Mouse (Mus musculus) embryonic facial prominence, embryonic 14.5 days (tissue): ENCODE results near the gene Pigu. TPM values are rescaled to one million over a fixed set of nuclear protein-coding genes. Genes with fewer than 3 reads are reported as not detected.

Source experiments
- ATAC-seq: fragments of 200-750 bp; cut with Nextera tagmentation; 2 replicates; pipeline ENCODE4 v1.8.0; 2017; ENCODE audit warnings: low read depth, moderate number of reproducible peaks, moderate TSS enrichment
- DNase-seq: peaks from one replicate; pipeline ENCODE4 v3.0.0-alpha.2; 2015; ENCODE audit warnings: low spot score
- H3K27ac ChIP-seq: fragments of 300-500 bp; sonication (generic); replicated peaks from 2 replicates; pipeline ENCODE4 v1.5.1; 2014; ENCODE audit warnings: low read depth, mild to moderate bottlenecking, low read length, moderate library complexity
- H3K27me3 ChIP-seq: fragments of 300-500 bp; sonication (generic); replicated peaks from 2 replicates; pipeline ENCODE4 v1.6.1; 2014; ENCODE audit warnings: low read length; ENCODE audit not compliant: control insufficient read depth, insufficient read depth
- H3K36me3 ChIP-seq: fragments of 300-500 bp; sonication (generic); 2 replicates; pipeline ENCODE4 v1.6.1; 2014; ENCODE audit warnings: low read length, mixed read lengths; ENCODE audit not compliant: control insufficient read depth, insufficient read depth
- H3K4me1 ChIP-seq: fragments of 300-500 bp; sonication (generic); 2 replicates; pipeline ENCODE4 v1.6.1; 2014; ENCODE audit warnings: antibody characterized with exemption, low read length; ENCODE audit not compliant: control insufficient read depth, insufficient read depth
- H3K4me2 ChIP-seq: fragments of 300-500 bp; sonication (generic); 2 replicates; pipeline ENCODE4 v1.6.1; 2014; ENCODE audit warnings: low read depth, mild to moderate bottlenecking, low read length, moderate library complexity, mixed read lengths
- H3K4me3 ChIP-seq: fragments of 300-500 bp; sonication (generic); 2 replicates; pipeline ENCODE4 v1.5.1; 2014; ENCODE audit warnings: low read depth, mild to moderate bottlenecking, low read length
- H3K9ac ChIP-seq: fragments of 300-500 bp; sonication (generic); 2 replicates; pipeline ENCODE4 v1.6.1; 2014; ENCODE audit warnings: low read depth, mild to moderate bottlenecking, low read length, moderate library complexity, mixed read lengths
- H3K9me3 ChIP-seq: fragments of 300-500 bp; sonication (generic); 2 replicates; pipeline ENCODE4 v1.6.1; 2016; ENCODE audit warnings: low read length; ENCODE audit not compliant: control insufficient read depth
- WGBS: fragments of 180-500 bp; shearing (Covaris S2); extraction: QIAGEN DNeasy Blood & Tissue Kit; methylation state at CpG from one replicate; pipeline ENCODE4 v1.1.7; 2014; 5-methylcytosine and 5-hydroxymethylcytosine counted together
- polyA plus RNA-seq: library from polyadenylated mRNA; unstranded; fragments of >200 nt; fragmentation: Nextera tagmentation; extraction: Ambion mirVana; gene quantifications from 2 replicates; pipeline ENCODE4 v1.2.1, GENCODE M21; 2014

Pigu gene
- polyA plus RNA-seq, 1 experiment from 2014 or later = 43.7 TPM

DNA sequence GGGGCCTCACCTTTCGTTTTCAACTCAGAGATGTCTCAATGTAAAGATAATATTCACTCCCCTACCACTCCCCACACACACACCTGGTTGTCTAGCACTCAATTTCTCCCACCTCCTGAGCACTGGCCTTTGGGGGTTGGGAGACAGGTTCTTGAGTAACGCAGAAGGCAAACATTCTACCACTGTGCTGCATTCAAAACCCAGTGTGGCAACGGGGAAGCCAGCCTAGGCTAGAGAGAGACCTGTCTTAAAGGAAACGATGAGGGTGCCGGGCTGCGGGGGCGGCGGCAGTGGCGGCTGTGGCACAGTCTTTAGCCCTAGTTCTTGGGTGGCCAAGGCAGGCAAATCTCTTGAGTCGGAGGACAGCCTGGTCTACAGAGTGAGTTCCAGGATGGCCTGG, 19.0 kb upstream of the Pigu start:
- no peaks in the 10 kb centered on the region for H3K36me3 ChIP-seq
- no peaks in the 10 kb centered on the region for H3K9me3 ChIP-seq
- 0 out of 2 replicates have a peak, but pooled peaks cover 3% of the 10 kb centered on the region for H3K4me1 ChIP-seq
- H3K4me3 ChIP-seq = no peak overlapping the region
- 0 out of 2 replicates have a peak, but pooled peaks cover 6% of the 10 kb centered on the region for H3K27me3 ChIP-seq
- DNase-seq (no peak), ATAC-seq (no peak)
- no peak overlapping the region for H3K4me2 ChIP-seq
- H3K9ac ChIP-seq = no peak overlapping the region
- no peak overlapping the region for H3K27ac ChIP-seq
- WGBS = 79% methylated on average over 10 of the region's 10 CpGs

DNA sequence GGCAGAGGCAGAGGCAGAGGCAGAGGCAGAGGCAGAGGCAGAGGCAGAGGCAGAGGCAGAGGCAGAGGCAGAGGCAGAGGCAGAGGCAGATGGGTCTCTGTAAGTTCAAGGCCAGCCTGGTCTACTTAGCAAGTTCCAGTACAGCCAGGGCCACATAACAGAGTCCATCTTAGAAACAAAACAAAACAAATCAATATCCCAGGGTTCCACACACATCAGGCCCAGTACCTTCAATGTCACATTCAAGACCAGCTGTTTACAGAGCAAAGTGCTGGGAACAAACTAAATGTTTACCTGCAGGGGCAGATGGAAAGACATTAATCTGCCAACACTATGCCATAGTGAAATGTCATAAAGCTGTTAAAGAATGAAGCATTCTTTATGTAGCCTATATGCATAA, 17.3 kb upstream of the Pigu start:
- no peaks in the 10 kb centered on the region for H3K4me1 ChIP-seq
- no peak overlapping the region for H3K4me2 ChIP-seq
- no peak for DNase-seq
- no peaks in the 10 kb centered on the region for H3K9me3 ChIP-seq
- no peak overlapping the region for H3K27ac ChIP-seq
- ATAC-seq = no peak
- no peak overlapping the region for H3K9ac ChIP-seq
- H3K27me3 ChIP-seq = no peaks in the 10 kb centered on the region
- no peaks in the 10 kb centered on the region for H3K36me3 ChIP-seq
- H3K4me3 ChIP-seq = no peak overlapping the region

DNA sequence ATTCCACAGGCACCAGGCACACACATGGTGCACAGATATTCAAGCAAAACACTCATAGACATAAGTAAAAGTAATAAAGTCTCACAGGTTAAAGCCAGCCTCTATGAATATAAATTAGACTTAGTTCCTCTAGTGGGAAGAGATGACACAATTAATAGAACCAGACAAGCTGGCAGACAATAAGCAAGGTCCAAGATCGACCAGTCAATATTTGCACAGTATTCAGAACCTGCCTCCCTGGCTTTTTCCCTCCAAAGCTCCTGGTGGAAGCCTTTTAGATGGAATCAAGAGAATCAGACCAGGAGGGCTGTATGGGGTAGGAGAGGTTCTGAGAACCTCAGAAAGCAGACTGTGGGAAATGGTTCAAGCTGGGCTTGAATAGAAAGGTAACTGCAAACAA, 16.7 kb upstream of the Pigu start:
- Histone ChIP-seq H3K36me3 (no peaks in the 10 kb centered on the region), H3K9ac (no peak overlapping the region), H3K4me3 (no peak overlapping the region), H3K9me3 (no peaks in the 10 kb centered on the region), H3K4me1 (no peaks in the 10 kb centered on the region), H3K27ac (no peak overlapping the region), H3K27me3 (no peaks in the 10 kb centered on the region), H3K4me2 (no peak overlapping the region)
- no peak for ATAC-seq
- no peak for DNase-seq
- 71% methylated on average over 1 of the region's 1 CpGs for WGBS

DNA sequence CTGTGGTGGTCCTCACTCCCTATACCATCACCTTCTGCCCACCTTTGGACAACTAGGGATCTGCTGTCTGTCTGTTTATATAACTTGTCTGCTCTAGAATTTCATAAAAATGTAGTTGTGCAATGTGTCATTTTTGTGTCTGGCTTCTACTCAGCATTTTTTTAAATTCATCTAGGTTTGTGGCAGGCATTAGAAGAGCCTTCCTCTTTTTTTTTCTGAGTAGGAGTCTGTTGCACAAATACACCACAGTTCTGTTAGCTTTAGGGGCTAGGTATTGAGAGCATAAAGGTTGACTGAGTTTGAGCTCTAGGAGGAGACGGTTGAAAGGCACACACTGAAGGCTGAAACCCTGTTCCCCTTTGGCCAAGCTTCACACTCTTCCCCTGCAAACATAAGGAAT, 16.1 kb upstream of the Pigu start:
- no peaks in the 10 kb centered on the region for H3K36me3 ChIP-seq
- no peak overlapping the region for H3K27ac ChIP-seq
- 58% methylated on average over 1 of the region's 1 CpGs for WGBS

DNA sequence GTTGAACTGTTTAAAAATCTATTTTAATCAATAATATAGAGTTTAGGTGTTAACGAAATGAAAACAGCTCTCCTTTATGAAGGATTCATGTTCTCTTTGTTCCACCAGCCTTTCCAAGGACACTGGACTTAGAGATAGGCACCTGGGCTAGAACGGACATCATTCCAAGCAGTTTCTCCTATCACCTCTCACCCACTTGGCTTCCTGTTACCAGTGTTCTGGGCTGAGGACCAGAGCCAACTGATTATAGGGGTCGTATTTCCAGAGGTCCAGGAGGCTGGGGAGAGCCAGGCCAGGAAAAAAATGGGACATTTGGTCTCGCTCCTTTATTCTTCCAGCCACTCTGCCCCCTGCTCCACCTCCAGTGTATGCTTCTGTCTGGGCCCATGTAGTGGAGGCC, 15.2 kb upstream of the Pigu start:
- no peak overlapping the region for H3K9ac ChIP-seq
- no peak overlapping the region for H3K4me2 ChIP-seq
- H3K4me3 ChIP-seq = no peak overlapping the region
- 46% methylated on average over 4 of the region's 4 CpGs for WGBS
- ATAC-seq = no peak
- no peak for DNase-seq
- no peaks in the 10 kb centered on the region for H3K36me3 ChIP-seq
- no peaks in the 10 kb centered on the region for H3K9me3 ChIP-seq
- no peaks in the 10 kb centered on the region for H3K27me3 ChIP-seq
- H3K27ac ChIP-seq = no peak overlapping the region
- no peaks in the 10 kb centered on the region for H3K4me1 ChIP-seq

More for the DNA sequence above, 16.1 kb upstream of the Pigu start:
- no peaks in the 10 kb centered on the region for H3K4me1 ChIP-seq
- no peaks in the 10 kb centered on the region for H3K27me3 ChIP-seq
- H3K9me3 ChIP-seq = no peaks in the 10 kb centered on the region
- no peak overlapping the region for H3K4me2 ChIP-seq
- DNase-seq (no peak), ATAC-seq (no peak)
- no peak overlapping the region for H3K4me3 ChIP-seq
- H3K9ac ChIP-seq = no peak overlapping the region

DNA sequence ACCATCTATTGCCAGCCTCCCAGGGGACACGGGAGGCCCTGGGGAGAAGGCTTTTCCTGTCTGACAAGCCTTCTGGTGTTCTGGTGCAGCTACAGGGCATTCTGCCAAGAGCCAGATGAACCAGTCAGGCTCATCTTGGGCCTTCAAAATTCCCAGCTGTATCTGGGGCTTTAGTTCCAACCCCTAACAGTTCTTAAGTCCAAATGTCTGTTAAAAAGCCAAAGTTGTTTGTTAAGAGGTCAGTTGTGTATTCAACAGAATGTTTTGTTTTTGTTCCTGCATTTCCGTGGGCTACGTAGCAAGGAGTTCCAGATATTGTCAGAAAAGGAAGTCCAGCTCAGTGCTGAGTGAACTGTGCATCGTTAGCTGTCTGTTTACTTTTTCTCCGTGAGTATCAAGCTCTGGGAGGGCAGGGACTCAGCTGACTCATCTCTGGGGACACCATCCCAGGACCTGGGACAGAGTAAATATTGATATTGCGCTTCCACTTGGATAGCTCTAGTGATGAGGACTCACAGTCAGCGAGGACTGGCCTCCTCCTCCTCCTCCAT, 12.2 kb upstream of the Pigu start:
- no peaks in the 10 kb centered on the region for H3K4me1 ChIP-seq
- DNase-seq (peak; percentile 81), ATAC-seq (no peak)
- 48% methylated on average over 7 of the region's 7 CpGs for WGBS
- H3K4me2 ChIP-seq = no peak overlapping the region
- H3K9ac ChIP-seq = no peak overlapping the region
- no peak overlapping the region for H3K4me3 ChIP-seq
- H3K36me3 ChIP-seq = no peaks in the 10 kb centered on the region
- no peaks in the 10 kb centered on the region for H3K27me3 ChIP-seq
- no peak overlapping the region for H3K27ac ChIP-seq
- no peaks in the 10 kb centered on the region for H3K9me3 ChIP-seq

DNA sequence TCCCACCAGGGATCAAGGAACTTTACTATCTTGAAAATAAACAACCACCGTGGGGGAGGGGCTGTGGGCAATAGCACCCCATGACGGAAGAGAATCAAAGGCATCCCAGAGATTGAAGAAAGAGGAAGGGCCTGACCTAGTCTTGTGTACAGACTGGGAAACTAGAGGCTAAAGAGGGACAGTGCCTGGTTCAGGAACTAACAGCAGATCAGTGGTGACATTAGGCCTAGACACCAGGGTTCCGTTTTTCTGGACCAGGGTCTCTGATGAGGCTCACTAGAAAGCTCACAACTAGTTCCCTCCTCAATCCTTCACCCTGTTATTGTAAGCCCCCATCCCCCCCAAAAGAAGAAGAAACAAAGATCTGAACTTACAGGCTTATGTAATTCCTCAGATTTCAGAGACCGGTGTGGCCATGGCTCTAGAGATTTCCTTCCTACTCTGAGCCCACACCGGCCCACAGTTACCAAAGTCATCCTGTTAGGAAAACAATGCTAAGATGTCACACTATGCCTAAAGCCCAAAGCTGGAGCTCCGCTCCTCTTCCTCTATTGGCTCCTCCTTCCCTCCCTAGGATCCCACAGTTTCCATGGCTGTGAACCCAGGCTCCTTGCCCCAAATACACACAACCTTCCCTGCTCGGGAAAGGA, 10.5 kb upstream of the Pigu start:
- no peak overlapping the region for H3K9ac ChIP-seq
- no peaks in the 10 kb centered on the region for H3K4me1 ChIP-seq
- no peaks in the 10 kb centered on the region for H3K36me3 ChIP-seq
- no peak for ATAC-seq
- no peaks in the 10 kb centered on the region for H3K27me3 ChIP-seq
- H3K4me2 ChIP-seq = no peak overlapping the region
- H3K4me3 ChIP-seq = no peak overlapping the region
- H3K27ac ChIP-seq = no peak overlapping the region
- H3K9me3 ChIP-seq = no peaks in the 10 kb centered on the region
- 76% methylated on average over 7 of the region's 7 CpGs for WGBS
- no peak for DNase-seq

DNA sequence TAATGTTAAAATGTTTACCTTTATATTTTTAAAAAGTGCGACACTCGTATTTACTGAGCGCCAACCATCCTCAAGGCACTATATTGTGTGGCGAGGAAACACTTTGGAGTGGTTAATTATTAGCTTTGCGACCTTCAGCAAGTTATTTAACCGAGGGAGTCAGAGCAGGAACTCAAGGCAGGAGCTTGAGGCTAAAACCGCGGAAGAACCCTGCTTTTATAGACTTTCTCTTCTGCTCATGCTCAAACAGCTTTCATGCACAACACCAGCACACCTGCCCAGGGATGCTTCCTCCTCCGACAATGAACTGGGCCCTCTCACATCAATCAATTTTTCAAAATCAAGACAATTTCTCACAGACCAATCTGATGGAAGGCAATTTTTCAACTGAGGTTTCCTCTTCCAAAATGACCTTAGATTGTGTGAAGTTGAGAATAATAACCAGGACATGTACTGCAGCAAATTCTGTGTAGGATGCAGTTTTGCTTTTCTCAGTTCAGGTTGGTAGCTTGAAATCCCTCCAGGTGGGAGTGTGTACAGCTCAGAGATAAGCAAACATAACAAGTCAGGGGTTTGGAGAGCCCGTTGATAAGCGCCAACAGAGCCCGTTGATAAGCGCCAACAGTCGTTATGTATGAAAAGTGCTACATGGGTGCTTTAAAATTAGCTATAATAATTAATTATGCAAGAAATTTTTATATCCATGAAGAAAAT, 613 bp upstream of the Pigu start:
- peak; percentile 16 for ATAC-seq
- no peaks in the 10 kb centered on the region for H3K4me1 ChIP-seq
- no peaks in the 10 kb centered on the region for H3K36me3 ChIP-seq
- H3K9me3 ChIP-seq = no peaks in the 10 kb centered on the region
- no peaks in the 10 kb centered on the region for H3K27me3 ChIP-seq
- H3K4me3 ChIP-seq = peak overlapping the region; percentile 89
- H3K4me2 ChIP-seq = peak overlapping the region; percentile 77
- no peak overlapping the region for H3K27ac ChIP-seq
- H3K9ac ChIP-seq = peak overlapping the region; percentile 54; the same call in 1 of the 2 replicates
- DNase-seq = no peak
- WGBS = 34% methylated on average over 14 of the region's 14 CpGs

DNA sequence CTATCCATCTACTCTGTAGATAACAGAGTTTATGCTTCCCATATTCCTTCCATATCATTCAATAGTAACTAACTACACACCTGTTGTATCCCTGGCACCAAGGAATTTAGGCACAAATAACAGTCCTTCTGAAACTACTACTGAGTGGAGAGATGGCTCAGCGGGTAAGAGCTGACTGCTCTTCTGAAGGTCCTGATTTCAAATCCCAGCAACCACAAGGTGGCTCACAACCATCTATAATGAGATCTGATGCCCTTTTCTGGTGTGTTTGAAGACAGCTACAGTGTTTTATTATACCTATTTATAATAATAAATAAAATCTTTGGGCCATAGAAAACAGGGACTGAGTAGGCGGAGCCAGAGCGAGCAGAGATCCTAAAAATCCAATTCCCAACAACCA, 2.8 kb downstream of the Pigu start:
- ATAC-seq (no peak), DNase-seq (no peak)
- no peak overlapping the region for H3K9ac ChIP-seq
- no peak overlapping the region for H3K4me2 ChIP-seq
- no peak overlapping the region for H3K27ac ChIP-seq
- H3K9me3 ChIP-seq = no peaks in the 10 kb centered on the region
- H3K4me3 ChIP-seq = no peak overlapping the region
- H3K36me3 ChIP-seq = no peaks in the 10 kb centered on the region
- no peaks in the 10 kb centered on the region for H3K4me1 ChIP-seq
- WGBS = 97% methylated on average over 3 of the region's 3 CpGs
- H3K27me3 ChIP-seq = no peaks in the 10 kb centered on the region
